Mouse (Mus musculus) cortical plate, adult 2 months (tissue): ENCODE data around the gene Jmjd6. TPM values are rescaled to one million over a fixed set of nuclear protein-coding genes. Genes with fewer than 3 reads are reported as not detected.

ENCODE experiments used
- H3K27ac ChIP-seq: fragments of 200-500 bp; 2 replicates; pipeline ENCODE4 v1.5.1; 2012; ENCODE audit warnings: low read length, control low read depth, inconsistent platforms; ENCODE audit not compliant: insufficient read depth
- H3K4me1 ChIP-seq: fragments of 200-500 bp; 2 replicates; pipeline ENCODE4 v1.6.1; 2011; ENCODE audit warnings: low read length; ENCODE audit not compliant: control insufficient read depth, insufficient read depth
- H3K4me3 ChIP-seq: fragments of 200-500 bp; 2 replicates; pipeline ENCODE4 v1.5.1; 2011; ENCODE audit warnings: mild to moderate bottlenecking, low read length, control low read depth; ENCODE audit not compliant: insufficient read depth
- CTCF ChIP-seq: fragments of 200-500 bp; IDR thresholded peaks from 2 replicates; pipeline ENCODE4 v1.5.1; 2011; ENCODE audit warnings: mild to moderate bottlenecking, control low read depth, low read length; ENCODE audit not compliant: insufficient read depth; ENCODE audit errors: extremely low read depth
- POLR2A ChIP-seq: fragments of 200-500 bp; IDR thresholded peaks from 2 replicates; pipeline ENCODE4 v1.6.1; 2011; ENCODE audit warnings: mild to moderate bottlenecking, low read length, control low read depth; ENCODE audit not compliant: insufficient read depth; ENCODE audit errors: extremely low read depth
- polyA plus RNA-seq: library from polyadenylated mRNA; depleted of rRNA; stranded (reverse); fragments of >200 nt; gene quantifications from 2 replicates; pipeline ENCODE4 v1.2.3, GENCODE M21; 2012

Jmjd6 gene
- polyA plus RNA-seq, 1 experiment: 24.3 TPM

- H3K27ac ChIP-seq: no peak overlapping the region
- no peak overlapping the region for H3K4me3 ChIP-seq
- H3K4me1 ChIP-seq: peaks cover 3% of the 10 kb centered on the region; the same call in 1 of the 2 replicates
- TF ChIP-seq POLR2A (no peak), CTCF (no peak)
Observed at GRCm38 (mm10) chr11:116819932-116820593, 23.2 kb downstream of the Jmjd6 start.

DNA sequence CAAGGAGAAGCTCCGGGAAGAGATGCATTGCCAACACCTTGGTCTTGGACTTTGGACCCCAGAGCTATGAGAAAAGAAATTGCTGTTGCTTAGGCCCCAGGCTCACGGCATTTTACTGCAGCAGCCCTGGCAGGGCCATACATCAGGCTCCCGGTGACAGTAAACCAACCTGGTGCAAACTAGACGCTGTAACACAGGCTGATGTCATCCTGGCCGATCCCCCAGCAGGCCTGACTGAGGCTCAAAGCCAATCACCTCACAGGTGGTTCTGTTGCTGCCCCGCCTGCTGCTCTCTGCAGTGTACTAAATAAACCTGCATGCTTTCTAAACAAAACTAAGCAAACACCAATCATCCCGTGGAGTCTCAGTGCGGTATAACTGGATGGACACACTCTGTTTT, 24.5 kb downstream of the Jmjd6 start:
- Histone ChIP-seq H3K27ac (no peak overlapping the region), H3K4me1 (peaks cover 3% of the 10 kb centered on the region; the same call in 1 of the 2 replicates), H3K4me3 (no peak overlapping the region)
- TF ChIP-seq POLR2A (no peak), CTCF (no peak)

DNA sequence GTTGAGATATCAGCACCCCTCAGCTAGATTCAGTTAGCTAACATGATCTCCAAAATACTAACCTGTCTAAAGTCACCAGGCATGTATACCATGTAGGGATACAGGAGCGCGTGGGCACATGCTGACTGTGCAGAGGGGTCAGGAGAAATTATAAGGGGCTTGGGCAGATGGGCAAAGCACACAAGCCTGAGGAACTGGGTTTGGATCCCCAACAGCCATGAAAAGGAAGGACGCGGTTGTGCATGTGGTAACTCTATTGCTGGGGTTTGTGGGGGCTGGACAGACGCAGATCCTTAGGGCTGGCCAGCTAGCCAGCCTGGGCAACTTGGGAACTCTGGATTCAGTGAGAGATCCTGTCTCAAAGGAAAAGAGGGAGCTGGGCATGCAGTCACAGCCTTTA, 25.7 kb downstream of the Jmjd6 start:
- H3K27ac ChIP-seq: no peak overlapping the region
- peaks cover 3% of the 10 kb centered on the region; the same call in 1 of the 2 replicates for H3K4me1 ChIP-seq
- no peak overlapping the region for H3K4me3 ChIP-seq
- no peak for TF ChIP-seq POLR2A
- TF ChIP-seq CTCF: no peak

- TF ChIP-seq CTCF: no peak
- TF ChIP-seq POLR2A: no peak
- no peak overlapping the region for H3K27ac ChIP-seq
- no peak overlapping the region for H3K4me3 ChIP-seq
- H3K4me1 ChIP-seq: no peaks in the 10 kb centered on the region
Observed at GRCm38 (mm10) chr11:116816769-116817168, 26.5 kb downstream of the Jmjd6 start.

GRCm38 (mm10) chr11:116814884-116815415, 28.3 kb downstream of the Jmjd6 start:
- TF ChIP-seq POLR2A: no peak
- no peak for TF ChIP-seq CTCF
- peak overlapping the region; percentile 22; the same call in 1 of the 2 replicates for H3K27ac ChIP-seq
- peaks cover 3% of the 10 kb centered on the region; the same call in 1 of the 2 replicates for H3K4me1 ChIP-seq
- no peak overlapping the region for H3K4me3 ChIP-seq

- TF ChIP-seq CTCF (no peak), POLR2A (no peak)
- Histone ChIP-seq H3K4me3 (no peak overlapping the region), H3K4me1 (peaks cover 3% of the 10 kb centered on the region; the same call in 1 of the 2 replicates), H3K27ac (peak overlapping the region; percentile 22; the same call in 1 of the 2 replicates)
Observed at GRCm38 (mm10) chr11:116814076-116814883, 29.0 kb downstream of the Jmjd6 start.

GRCm38 (mm10) chr11:116813610-116814009, 29.6 kb downstream of the Jmjd6 start:
- H3K4me3 ChIP-seq: no peak overlapping the region
- H3K4me1 ChIP-seq: peaks cover 3% of the 10 kb centered on the region; the same call in 1 of the 2 replicates
- TF ChIP-seq POLR2A: no peak
- no peak for TF ChIP-seq CTCF
- H3K27ac ChIP-seq: no peak overlapping the region

DNA sequence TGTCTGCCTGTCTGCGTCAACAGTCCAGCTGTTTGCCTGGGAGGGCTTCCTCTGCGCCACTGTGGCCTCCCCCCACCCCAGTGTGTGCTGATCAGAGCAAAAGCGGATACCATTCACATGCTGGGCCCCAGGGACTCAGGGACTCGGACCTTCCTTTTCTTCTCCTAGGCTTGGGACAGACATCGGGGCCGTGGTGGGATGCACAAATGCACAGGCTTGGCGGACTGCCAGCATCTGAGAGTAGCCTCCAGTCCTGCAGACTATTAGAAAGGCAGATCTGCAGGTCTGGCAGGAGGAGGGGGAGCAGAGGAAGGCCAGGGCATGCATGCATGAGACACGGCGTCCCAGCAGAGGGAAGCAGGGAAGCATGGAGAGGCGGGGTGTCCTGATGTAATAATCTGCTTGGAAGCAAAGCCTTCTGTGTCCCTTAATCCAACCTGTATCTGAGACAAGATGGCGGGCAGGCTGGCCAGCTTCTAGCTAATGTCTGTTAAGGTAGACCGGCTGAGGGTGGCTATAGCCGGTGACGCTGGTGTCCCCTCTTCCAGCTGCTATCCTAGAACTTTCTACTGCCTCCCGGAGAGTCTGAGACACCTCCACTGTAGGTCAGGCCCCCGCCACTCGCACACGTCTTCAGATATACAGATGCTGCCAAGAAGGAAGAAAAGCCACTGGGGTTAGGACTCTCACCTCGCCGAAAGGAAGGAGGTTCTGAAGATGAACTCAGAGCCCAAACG, 30.3 kb downstream of the Jmjd6 start:
- peaks cover 3% of the 10 kb centered on the region; the same call in 1 of the 2 replicates for H3K4me1 ChIP-seq
- TF ChIP-seq CTCF: no peak
- no peak for TF ChIP-seq POLR2A
- no peak overlapping the region for H3K4me3 ChIP-seq
- H3K27ac ChIP-seq: no peak overlapping the region
